8 mouse cellular contexts compared by ENCODE assay signal in the genomic region with DNA sequence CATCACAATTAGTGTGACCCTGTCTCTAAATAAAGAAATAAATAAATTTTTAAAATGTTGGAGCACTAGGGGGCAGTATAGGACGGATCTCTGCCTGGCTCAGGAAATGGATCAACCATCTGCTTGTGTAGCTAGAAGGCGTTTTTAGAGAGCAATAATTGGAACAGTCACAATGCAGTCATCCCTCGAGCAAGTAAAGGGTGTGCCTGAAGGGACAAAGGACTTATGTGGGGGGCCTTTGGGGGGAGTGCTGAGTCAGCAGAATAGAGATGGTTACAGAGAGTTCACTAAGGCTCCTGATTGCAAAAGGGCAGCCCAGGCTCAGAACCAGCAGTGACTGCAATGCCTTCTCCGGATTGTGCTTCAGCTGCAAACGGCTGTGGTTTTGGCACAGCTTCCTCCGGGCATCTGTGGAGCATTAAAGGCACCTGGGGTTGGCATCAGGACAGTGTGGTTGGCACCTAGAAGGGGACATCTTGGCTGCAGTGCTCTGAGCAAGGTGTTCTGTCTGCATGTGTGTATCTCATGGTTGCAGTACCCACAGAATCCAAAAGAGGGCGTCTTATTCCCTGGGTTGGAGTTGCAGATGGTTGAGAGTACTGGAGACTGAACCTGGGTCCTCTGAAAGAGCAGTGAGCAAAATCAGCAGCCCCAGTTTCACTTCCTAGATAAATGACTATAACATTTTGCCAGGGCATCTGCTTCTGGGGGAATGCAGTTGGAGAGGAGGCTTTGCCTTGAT. TPM values are rescaled to one million over a fixed set of nuclear protein-coding genes. Genes with fewer than 3 reads are reported as not detected.
DNase-seq lines count a peak whose midpoint lies in the region; ATAC-seq and TF ChIP-seq lines count a peak whose summit lies in the region.

No protein-coding gene starts in this region.

- peak; percentile 43 for DNase-seq in kidney, adult 18-20 months
- no peak for DNase-seq in kidney, adult 8-10 months
- peak; percentile 89 for DNase-seq in MEL (ENCODE audit: low read depth, low spot score)
- DNase-seq in embryo, embryonic 10.5 days (ENCODE audit: low spot score): peak; percentile 81
- DNase-seq in hindbrain, embryonic 14.5 days (ENCODE audit: low spot score): peak; percentile 83
- DNase-seq in liver, embryonic 14.5 days (ENCODE audit: low read depth in 3 of 3, low spot score in 3 of 3): peak; percentile 46 to 60 (median 48)
- peak; percentile 92 for DNase-seq in retina, postnatal 1 day

- H3K27me3 ChIP-seq in MEL (ENCODE audit: control insufficient read depth in 1 of 2, insufficient read depth in 2 of 2, low read length in 2 of 2): no peaks in the 10 kb centered on the region
- H3K27me3 ChIP-seq in hindbrain, embryonic 14.5 days (ENCODE audit: control insufficient read depth, insufficient read depth, low read length): no peaks in the 10 kb centered on the region
- no peaks in the 10 kb centered on the region for H3K27me3 ChIP-seq in liver, embryonic 14.5 days (ENCODE audit: control insufficient read depth, insufficient read depth, low read length)

- peaks cover 0 to 20% of the 10 kb centered on the region in 2 experiments; a peak in 2 of 4 replicates for H3K36me3 ChIP-seq in MEL (ENCODE audit: control insufficient read depth in 1 of 2, insufficient read depth in 2 of 2, low read length in 2 of 2)
- H3K36me3 ChIP-seq in hindbrain, embryonic 14.5 days (replicated peaks; ENCODE audit: control insufficient read depth, insufficient read depth): no peaks in the 10 kb centered on the region
- H3K36me3 ChIP-seq in liver, embryonic 14.5 days (replicated peaks; ENCODE audit: control insufficient read depth, insufficient read depth, low read depth): no peaks in the 10 kb centered on the region

- TF ChIP-seq CTCF in MEL (IDR thresholded peaks at IDR 0.05 in 2 of 3, conservative IDR thresholded peaks at IDR 0.05 in 1 of 3; ENCODE audit: control insufficient read depth in 1 of 3, insufficient read depth in 1 of 3, low read depth in 2 of 3, low read length in 3 of 3, poor library complexity in 1 of 3, severe bottlenecking in 1 of 3): peak; percentile 54 to 90 (median 71)
- TF ChIP-seq CTCF in liver, embryonic 14.5 days (IDR thresholded peaks at IDR 0.05; ENCODE audit: low read depth): peak; percentile 73

- 29% methylated on average over 7 of the region's 7 CpGs for WGBS in hindbrain, embryonic 14.5 days
- WGBS in liver, embryonic 14.5 days (ENCODE audit: insufficient replicate concordance): 11% methylated on average over 7 of the region's 7 CpGs

- H3K4me2 ChIP-seq in hindbrain, embryonic 14.5 days (replicated peaks): no peak overlapping the region
- no peak overlapping the region for H3K4me2 ChIP-seq in liver, embryonic 14.5 days (ENCODE audit: low read depth)

- H3K4me1 ChIP-seq in MEL (ENCODE audit: control insufficient read depth in 1 of 2, insufficient read depth in 2 of 2, low read length in 2 of 2): peaks cover 10 to 38% of the 10 kb centered on the region in 2 experiments
- H3K4me1 ChIP-seq in hindbrain, embryonic 14.5 days (replicated peaks; ENCODE audit: control insufficient read depth, insufficient read depth, low read length): no peaks in the 10 kb centered on the region
- H3K4me1 ChIP-seq in liver, embryonic 14.5 days (replicated peaks; ENCODE audit: control insufficient read depth in 2 of 2, insufficient read depth in 2 of 2, low read length in 1 of 2): peaks cover 13 to 26% of the 10 kb centered on the region in 2 experiments

- no peaks in the 10 kb centered on the region; the same call in 1 of the 2 replicates for H3K79me2 ChIP-seq in MEL (ENCODE audit: control insufficient read depth, insufficient read depth, low read length, poor library complexity)

- no peak for TF ChIP-seq EP300 in MEL (IDR thresholded peaks at IDR 0.05; ENCODE audit: low read depth in 1 of 2, low read length in 2 of 2)
- TF ChIP-seq EP300 in liver, embryonic 14.5 days (IDR thresholded peaks at IDR 0.05; ENCODE audit: low read depth): 0 out of 2 replicates have a peak, but pooled peaks have one; percentile 26

- TF ChIP-seq POLR2A in MEL (IDR thresholded peaks at IDR 0.05; ENCODE audit: control insufficient read depth in 1 of 2, insufficient read depth in 1 of 2, low read depth in 1 of 2, low read length in 2 of 2, poor library complexity in 1 of 2): no peak

- H3K27ac ChIP-seq in MEL (ENCODE audit: control insufficient read depth, low read depth, low read length): peak overlapping the region; percentile 34
- H3K27ac ChIP-seq in hindbrain, embryonic 14.5 days: no peak overlapping the region
- peak overlapping the region; percentile 47; the same call in 1 of the 2 replicates for H3K27ac ChIP-seq in liver, embryonic 14.5 days

- H3K9ac ChIP-seq in MEL (ENCODE audit: control insufficient read depth, low read depth, low read length, poor library complexity, severe bottlenecking): peak overlapping the region; percentile 37
- no peak overlapping the region for H3K9ac ChIP-seq in hindbrain, embryonic 14.5 days
- no peak overlapping the region for H3K9ac ChIP-seq in liver, embryonic 14.5 days (replicated peaks)

- H3K9me3 ChIP-seq in MEL (replicated peaks; ENCODE audit: insufficient read depth, low read length): no peaks in the 10 kb centered on the region
- no peaks in the 10 kb centered on the region for H3K9me3 ChIP-seq in hindbrain, embryonic 14.5 days (ENCODE audit: control insufficient read depth, low read length)
- no peaks in the 10 kb centered on the region for H3K9me3 ChIP-seq in liver, embryonic 14.5 days (ENCODE audit: control insufficient read depth, low read length)

- H3K4me3 ChIP-seq in MEL (ENCODE audit: control insufficient read depth in 1 of 2, insufficient read depth in 1 of 2, low read depth in 2 of 2, low read length in 2 of 2): peak overlapping the region in 1 of 2 experiments; percentile 17; a peak in 2 of 4 replicates
- H3K4me3 ChIP-seq in hindbrain, embryonic 14.5 days (replicated peaks; ENCODE audit: low read length): no peak overlapping the region
- H3K4me3 ChIP-seq in liver, embryonic 14.5 days (ENCODE audit: insufficient read depth in 1 of 2, low read depth in 2 of 2, low read length in 2 of 2): no peak overlapping the region

- ATAC-seq in hindbrain, embryonic 14.5 days (ENCODE audit: low FRiP score): no peak
- peak; percentile 51 for ATAC-seq in liver, embryonic 14.5 days (ENCODE audit: insufficient read depth)
- no peak for ATAC-seq in activated CD4-positive, CD25-positive, alpha-beta regulatory T cell, adult 4 months

- TF ChIP-seq RAD21 in MEL (IDR thresholded peaks at IDR 0.05; ENCODE audit: low read depth, low read length): peak; percentile 87

TF ChIP-seq in MEL, 35 proteins besides CTCF, POLR2A, EP300 and RAD21 (continues in another document):
- TF ChIP-seq ZMIZ1 (IDR thresholded peaks at IDR 0.05; ENCODE audit: low read depth, low read length) (no peak), MXI1 (IDR thresholded peaks at IDR 0.05; ENCODE audit: low read depth, low read length) (peak; percentile 53), HCFC1 (IDR thresholded peaks at IDR 0.05; ENCODE audit: low read depth, low read length) (peak; percentile 44; the same call in 1 of the 2 replicates), SMC3 (IDR thresholded peaks at IDR 0.05; ENCODE audit: low read depth, low read length) (peak; percentile 83), MAFK (IDR thresholded peaks at IDR 0.05; ENCODE audit: borderline replicate concordance, low read depth, low read length) (peak; percentile 100), MAZ (IDR thresholded peaks at IDR 0.05; ENCODE audit: low read depth, low read length) (0 out of 2 replicates have a peak, but pooled peaks have one; percentile 17), TCF12 (IDR thresholded peaks at IDR 0.05; ENCODE audit: low read depth, low read length) (0 out of 2 replicates have a peak, but pooled peaks have one; percentile 14), NELFE (IDR thresholded peaks at IDR 0.05; ENCODE audit: low read depth, low read length) (peak; percentile 8; the same call in 1 of the 2 replicates), NRF1 (IDR thresholded peaks at IDR 0.05; ENCODE audit: insufficient read depth, low read depth, low read length, poor library complexity, severe bottlenecking) (0 out of 2 replicates have a peak, but pooled peaks have one; percentile 10), ZC3H11A (IDR thresholded peaks at IDR 0.05; ENCODE audit: low read depth, low read length) (peak; percentile 85), SIN3A (IDR thresholded peaks at IDR 0.05; ENCODE audit: low read length) (peak; percentile 21; the same call in 1 of the 2 replicates), ETS1 (IDR thresholded peaks at IDR 0.05; ENCODE audit: low read depth, low read length) (peak; percentile 47; the same call in 1 of the 2 replicates)

RNA-seq across cellular contexts. Expression of gene Prpsap1, which starts 7.2 kb away (rescaled TPM):
- total RNA-seq in MEL (2012; rRNA removed): 142 and 155 TPM in 2 replicates
- 100 to 1,000 TPM in 1 of 2 experiments, not detected in 1; 112 TPM for polyA plus RNA-seq in MEL (2012; ENCODE audit: insufficient read depth in 1 of 2, insufficient read length in 2 of 2, low read depth in 1 of 2, low replicate concordance in 2 of 2, missing spikeins in 1 of 2)
- 162 and 173 TPM in 2 replicates for polyA plus RNA-seq in hindbrain, embryonic 14.5 days (2014; fragmentation: Nextera tagmentation; extraction: Ambion mirVana)
- polyA plus RNA-seq in liver, embryonic 14.5 days (2012; rRNA removed): 19.2 and 22.2 TPM in 2 replicates
- polyA plus RNA-seq in liver, embryonic 14.5 days (2014; fragmentation: Nextera tagmentation; extraction: Ambion mirVana): 38.4 and 40.4 TPM in 2 replicates
- polyA plus RNA-seq in activated CD4-positive, CD25-positive, alpha-beta regulatory T cell, adult 4 months (2017; shearing (Covaris generic)): 10 to 100 TPM; 47.3 to 60.5 TPM

RNA-seq across cellular contexts. Expression of gene Sphk1, which starts 29.5 kb away (rescaled TPM):
- 77.5 and 127 TPM in 2 replicates for total RNA-seq in MEL (2012; rRNA removed)
- polyA plus RNA-seq in MEL (2012; ENCODE audit: insufficient read depth in 1 of 2, insufficient read length in 2 of 2, low read depth in 1 of 2, low replicate concordance in 2 of 2, missing spikeins in 1 of 2): 10 to 100 TPM in 1 of 2 experiments, not detected in 1; 53.5 TPM
- 4.0 and 4.1 TPM in 2 replicates for polyA plus RNA-seq in hindbrain, embryonic 14.5 days (2014; fragmentation: Nextera tagmentation; extraction: Ambion mirVana)
- polyA plus RNA-seq in liver, embryonic 14.5 days (2012; rRNA removed): 23.0 and 24.1 TPM in 2 replicates
- polyA plus RNA-seq in liver, embryonic 14.5 days (2014; fragmentation: Nextera tagmentation; extraction: Ambion mirVana): 26.8 and 32.2 TPM in 2 replicates
- not detected for polyA plus RNA-seq in activated CD4-positive, CD25-positive, alpha-beta regulatory T cell, adult 4 months (2017; shearing (Covaris generic))

RNA-seq across cellular contexts. Expression of gene Qrich2, which starts 35.1 kb away (rescaled TPM):
- not detected in 2 replicates for total RNA-seq in MEL (2012; rRNA removed)
- polyA plus RNA-seq in MEL (2012; ENCODE audit: insufficient read depth in 1 of 2, insufficient read length in 2 of 2, low read depth in 1 of 2, low replicate concordance in 2 of 2, missing spikeins in 1 of 2): under 1 TPM in 1 of 2 experiments, not detected in 1; 0.11 TPM
- 0.09 TPM in 1 of 2 replicates, not detected in the other for polyA plus RNA-seq in hindbrain, embryonic 14.5 days (2014; fragmentation: Nextera tagmentation; extraction: Ambion mirVana)
- 0.01 and 0.02 TPM in 2 replicates for polyA plus RNA-seq in liver, embryonic 14.5 days (2012; rRNA removed)
- 0.08 TPM in 1 of 2 replicates, not detected in the other for polyA plus RNA-seq in liver, embryonic 14.5 days (2014; fragmentation: Nextera tagmentation; extraction: Ambion mirVana)
- not detected for polyA plus RNA-seq in activated CD4-positive, CD25-positive, alpha-beta regulatory T cell, adult 4 months (2017; shearing (Covaris generic))

Comparison
In these comparisons a context has a peak if more than half of its experiments do, and no peak if none do; other contexts are left out.
1. DNase-seq: peak in kidney, adult 18-20 months (single experiment), MEL (single experiment), embryo, embryonic 10.5 days (single experiment), hindbrain, embryonic 14.5 days (single experiment), liver, embryonic 14.5 days (3 of 3) and retina, postnatal 1 day (single experiment); none in kidney, adult 8-10 months (0 of 2).